Mouse (Mus musculus): ENCODE results near the gene Cntn5.

Cntn5 gene

DNA sequence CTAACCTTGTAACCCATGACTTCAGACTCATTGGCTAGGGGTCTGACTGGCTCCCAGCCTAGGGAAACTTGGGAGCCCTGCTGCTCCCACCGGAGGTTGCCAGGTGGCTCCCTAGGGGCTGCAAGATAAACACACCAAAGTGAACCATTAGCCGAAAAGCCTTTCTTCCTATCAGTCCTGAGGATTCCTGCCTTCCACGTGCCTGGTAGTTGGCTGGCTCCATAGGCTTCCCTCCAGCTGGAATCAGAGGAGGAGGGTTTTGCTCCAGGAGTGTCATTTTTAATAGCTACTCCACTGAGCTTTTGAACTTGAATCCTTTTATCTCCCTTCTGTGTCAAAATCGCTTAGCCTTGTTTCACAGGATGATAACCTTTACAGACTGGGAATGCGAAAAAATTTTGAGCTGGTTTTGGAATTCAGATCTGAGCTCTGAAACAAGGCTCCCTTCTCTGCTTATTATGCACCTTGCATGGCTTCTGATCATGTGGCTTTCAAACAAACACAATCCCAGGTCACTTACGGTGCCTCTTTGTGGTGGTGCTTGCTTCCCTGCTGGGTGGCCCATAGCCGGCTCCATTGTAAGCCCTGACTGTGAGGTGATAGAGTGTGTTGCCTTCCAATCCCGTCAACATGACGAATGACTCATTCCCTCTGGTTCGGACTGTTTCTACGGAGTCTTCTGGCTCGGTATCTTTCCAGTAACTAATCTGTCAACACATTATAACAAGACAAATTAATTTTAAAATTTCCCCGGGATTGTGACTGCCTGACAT is 1231.1 kb downstream of the Cntn5 start:
- DNase-seq = no peak

- no peak for DNase-seq
Observed at GRCm38 (mm10) chr9:9653463-9653862, 1251.1 kb downstream of the Cntn5 start.

DNA sequence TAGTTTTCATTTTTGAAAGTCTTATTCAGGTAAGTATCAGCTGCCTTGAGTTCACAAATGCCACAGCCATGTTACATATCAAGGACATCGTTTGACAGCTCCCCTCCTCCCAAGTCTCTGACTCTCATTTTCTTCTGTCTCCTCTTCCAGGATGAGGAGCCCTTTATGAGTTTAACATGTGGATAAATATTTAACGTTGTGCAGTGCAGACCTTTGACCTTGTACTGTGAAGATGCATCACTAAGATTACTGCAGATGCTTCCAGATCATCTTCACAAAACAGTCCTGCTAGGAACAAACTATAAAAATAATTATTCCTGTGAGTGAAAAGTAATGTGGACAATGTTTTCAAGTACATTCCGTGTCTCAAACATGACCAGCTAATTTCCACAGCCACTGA is 1257.2 kb downstream of the Cntn5 start:
- no peak for DNase-seq

GRCm38 (mm10) chr9:9646276-9646675 is 1258.3 kb downstream of the Cntn5 start:
- DNase-seq = no peak

Data from kidney, postnatal 10 days (tissue).